Mouse (Mus musculus): ENCODE measurements at regions not wholly inside any gene's neighbourhood (a gene's known extent, or its start where the extent isn't known, plus 50 kb on each side); places are given as distances from the start of the nearest gene placed in this dataset.

- ChIA-PET POLR2A (no interaction called here), CTCF (no interaction called here)
- no peak for DNase-seq (ENCODE audit: low read depth, low spot score)
- peaks cover 12% of the 10 kb centered on the region for H3K27me3 ChIP-seq
- in situ Hi-C loops (cut with MboI; ENCODE audit: low pct_unique_long_range_greater_than_20kb) = no loop called here
- TF ChIP-seq CTCF (IDR thresholded peaks at IDR 0.05) = no peak
- no peak for ATAC-seq
Measured at GRCm38 (mm10) chr7:37230641-37231347, 532.9 kb downstream of the Tshz3 start.

DNA sequence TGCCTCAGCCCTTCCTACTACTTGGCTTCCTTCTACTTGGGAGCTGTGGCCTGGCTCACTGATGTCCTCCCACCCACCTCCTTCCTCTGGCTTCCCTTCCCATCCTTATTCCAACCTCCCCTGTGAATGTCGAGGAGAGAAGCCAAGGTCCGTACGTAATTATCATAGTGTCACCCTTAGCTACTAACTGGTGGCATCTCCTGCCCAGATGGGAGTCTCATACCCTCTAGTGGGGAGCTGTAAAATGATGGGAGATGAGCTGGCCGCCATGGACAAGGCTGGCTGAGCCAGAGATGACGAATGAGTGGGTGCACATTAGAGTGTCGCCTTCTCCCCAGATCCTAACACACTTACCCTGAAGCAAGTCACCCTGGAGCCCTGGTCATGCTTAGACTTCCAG is 532.6 kb downstream of the Zfp536 start:
- TF ChIP-seq CTCF (IDR thresholded peaks at IDR 0.05) = no peak
- ChIA-PET CTCF (interaction anchor here (1.6 kb wide), 1 partner anchor 9 kb away, joined by 3 read pairs; no protein-coding TSS in a partner anchor), POLR2A (no interaction called here)
- in situ Hi-C loops (cut with MboI; ENCODE audit: low pct_unique_long_range_greater_than_20kb) = no loop called here
- DNase-seq (ENCODE audit: low read depth, low spot score) (no peak), ATAC-seq (no peak)
- H3K27me3 ChIP-seq = peaks cover 4% of the 10 kb centered on the region

DNA sequence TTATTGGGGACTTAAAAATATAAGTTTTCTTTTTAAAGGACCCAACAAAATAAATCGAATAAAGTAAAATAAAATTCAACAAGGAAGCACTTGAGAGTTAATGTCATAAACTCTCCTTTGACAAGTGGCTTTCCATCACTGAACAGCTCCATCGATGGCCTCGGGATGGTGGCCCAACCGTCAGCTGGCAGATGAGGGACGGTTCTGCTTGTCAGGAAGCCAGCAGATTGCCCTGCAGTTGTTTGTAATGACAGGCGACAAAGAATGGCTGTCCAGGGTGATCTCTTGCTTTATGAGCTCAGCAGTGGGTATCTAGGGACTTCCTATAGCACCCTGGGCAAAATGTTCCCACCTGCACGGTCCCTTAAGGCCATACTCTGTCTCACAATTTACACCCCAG is 531.7 kb downstream of the Zfp536 start:
- ChIA-PET CTCF (interaction anchor here (1.6 kb wide), 1 partner anchor 10 kb away, joined by 3 read pairs; no protein-coding TSS in a partner anchor), POLR2A (no interaction called here)
- DNase-seq (ENCODE audit: low read depth, low spot score) = no peak
- TF ChIP-seq CTCF (IDR thresholded peaks at IDR 0.05) = no peak
- in situ Hi-C loops (cut with MboI; ENCODE audit: low pct_unique_long_range_greater_than_20kb) = no loop called here
- no peak for ATAC-seq
- peaks cover 3% of the 10 kb centered on the region for H3K27me3 ChIP-seq

GRCm38 (mm10) chr7:37242476-37242875 is 531.0 kb downstream of the Zfp536 start:
- ChIA-PET CTCF (no interaction called here), POLR2A (no interaction called here)
- H3K27me3 ChIP-seq = peaks cover 3% of the 10 kb centered on the region
- DNase-seq (ENCODE audit: low read depth, low spot score) (no peak), ATAC-seq (no peak)
- in situ Hi-C loops (cut with MboI; ENCODE audit: low pct_unique_long_range_greater_than_20kb) = no loop called here
- no peak for TF ChIP-seq CTCF (IDR thresholded peaks at IDR 0.05)

GRCm38 (mm10) chr7:37246156-37246555 is 527.3 kb downstream of the Zfp536 start:
- in situ Hi-C loops (cut with MboI; ENCODE audit: low pct_unique_long_range_greater_than_20kb) = no loop called here
- CTCF ChIA-PET = no interaction called here
- H3K27me3 ChIP-seq = peaks cover 3% of the 10 kb centered on the region
- no peak for TF ChIP-seq CTCF (IDR thresholded peaks at IDR 0.05)
- no peak for DNase-seq (ENCODE audit: low read depth, low spot score)
- POLR2A ChIA-PET = no interaction called here
- ATAC-seq = no peak

GRCm38 (mm10) chr7:37254431-37254830 is 519.0 kb downstream of the Zfp536 start:
- TF ChIP-seq CTCF (IDR thresholded peaks at IDR 0.05) = no peak
- in situ Hi-C loops (cut with MboI; ENCODE audit: low pct_unique_long_range_greater_than_20kb) = no loop called here
- peaks cover 7% of the 10 kb centered on the region for H3K27me3 ChIP-seq
- no peak for DNase-seq (ENCODE audit: low read depth, low spot score)
- CTCF ChIA-PET = no interaction called here
- no peak for ATAC-seq
- POLR2A ChIA-PET = no interaction called here

GRCm38 (mm10) chr7:37255840-37256239 is 517.6 kb downstream of the Zfp536 start:
- ChIA-PET CTCF (no interaction called here), POLR2A (no interaction called here)
- in situ Hi-C loops (cut with MboI; ENCODE audit: low pct_unique_long_range_greater_than_20kb) = no loop called here

DNA sequence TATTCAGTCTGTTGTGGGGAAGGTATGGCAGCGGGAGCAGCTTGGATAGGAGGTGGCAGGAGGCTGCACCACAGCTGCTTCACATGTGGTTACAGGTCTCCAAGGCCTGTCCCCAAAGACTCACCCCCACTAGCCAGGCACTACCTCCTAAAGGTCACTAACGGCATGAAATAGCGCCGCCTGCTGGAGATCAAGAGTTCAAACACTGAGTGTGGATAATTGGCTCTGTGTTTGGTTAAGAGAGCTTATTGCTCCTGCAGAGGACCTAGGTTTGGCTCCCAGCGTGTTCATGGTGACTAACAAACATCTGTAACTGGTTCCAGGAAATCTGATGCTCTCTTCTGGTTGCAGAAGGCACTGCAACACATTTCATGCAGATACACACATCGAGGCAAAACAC is 514.1 kb downstream of the Zfp536 start:
- ChIA-PET POLR2A (no interaction called here), CTCF (no interaction called here)
- in situ Hi-C loops (cut with MboI; ENCODE audit: low pct_unique_long_range_greater_than_20kb) = no loop called here
- DNase-seq (ENCODE audit: low read depth, low spot score) (no peak), ATAC-seq (no peak)
- TF ChIP-seq CTCF (IDR thresholded peaks at IDR 0.05) = peak; percentile 30
- peaks cover 21% of the 10 kb centered on the region for H3K27me3 ChIP-seq

More at GRCm38 (mm10) chr7:37255840-37256239, 517.6 kb downstream of the Zfp536 start:
- no peak for DNase-seq (ENCODE audit: low read depth, low spot score)
- TF ChIP-seq CTCF (IDR thresholded peaks at IDR 0.05) = no peak
- H3K27me3 ChIP-seq = peaks cover 13% of the 10 kb centered on the region
- no peak for ATAC-seq

- ChIA-PET POLR2A (no interaction called here), CTCF (no interaction called here)
- TF ChIP-seq CTCF (IDR thresholded peaks at IDR 0.05) = no peak
- ATAC-seq (no peak), DNase-seq (ENCODE audit: low read depth, low spot score) (no peak)
- in situ Hi-C loops (cut with MboI; ENCODE audit: low pct_unique_long_range_greater_than_20kb) = no loop called here
- H3K27me3 ChIP-seq = peaks cover 25% of the 10 kb centered on the region
Measured at GRCm38 (mm10) chr7:37262846-37263245, 510.6 kb downstream of the Zfp536 start.

DNA sequence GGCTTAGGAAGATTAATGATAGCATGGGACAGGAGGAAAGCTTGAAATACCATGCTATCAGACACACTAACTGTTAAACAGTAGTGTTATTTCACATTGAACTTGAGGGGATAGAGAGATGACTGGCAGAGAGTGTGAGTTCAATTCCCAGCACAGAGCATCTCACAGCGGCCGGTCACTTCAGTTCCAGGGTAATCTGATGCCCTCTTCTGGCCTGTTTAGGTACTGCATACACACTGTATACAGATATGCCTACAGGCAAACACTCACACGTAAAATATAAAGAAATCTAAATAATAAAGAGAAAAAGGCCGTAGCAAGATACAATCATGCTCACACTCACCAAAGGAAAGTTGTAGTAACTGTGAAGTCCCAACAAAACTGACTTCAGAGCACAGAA is 506.0 kb downstream of the Zfp536 start:
- peak; percentile 47 for TF ChIP-seq CTCF (IDR thresholded peaks at IDR 0.05)
- no peak for ATAC-seq
- ChIA-PET CTCF (no interaction called here), POLR2A (no interaction called here)
- in situ Hi-C loops (cut with MboI; ENCODE audit: low pct_unique_long_range_greater_than_20kb) = no loop called here
- DNase-seq (ENCODE audit: low read depth, low spot score) = no peak
- H3K27me3 ChIP-seq = peaks cover 22% of the 10 kb centered on the region

DNA sequence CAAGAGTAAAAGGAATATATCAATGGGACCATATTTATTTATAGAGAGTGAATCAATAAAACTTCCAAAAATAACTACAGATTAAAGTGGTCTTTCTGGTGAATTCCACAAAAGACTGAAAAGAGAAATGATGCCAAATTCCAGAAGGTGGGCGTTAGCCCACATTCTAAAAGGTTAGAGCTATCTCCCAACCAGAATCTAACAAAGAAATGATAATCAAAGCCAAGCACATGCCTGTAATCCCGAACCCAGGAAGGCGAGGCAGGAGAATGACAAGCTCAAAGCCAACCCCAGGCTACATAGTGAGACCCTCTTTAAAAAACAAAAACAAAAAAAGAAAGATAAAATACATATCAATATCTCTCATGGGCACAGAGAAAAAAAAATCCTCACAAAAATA is 502.6 kb downstream of the Zfp536 start:
- ATAC-seq = no peak
- ChIA-PET POLR2A (no interaction called here), CTCF (interaction anchor here (1.3 kb wide), 1 partner anchor 9 kb away, joined by 4 read pairs; no protein-coding TSS in a partner anchor)
- no peak for TF ChIP-seq CTCF (IDR thresholded peaks at IDR 0.05)
- in situ Hi-C loops (cut with MboI; ENCODE audit: low pct_unique_long_range_greater_than_20kb) = no loop called here
- H3K27me3 ChIP-seq = peaks cover 4% of the 10 kb centered on the region
- no peak for DNase-seq (ENCODE audit: low read depth, low spot score)

GRCm38 (mm10) chr7:37290018-37290417 is 483.4 kb downstream of the Zfp536 start:
- TF ChIP-seq CTCF (IDR thresholded peaks at IDR 0.05) = no peak
- peaks cover 14% of the 10 kb centered on the region for H3K27me3 ChIP-seq
- POLR2A ChIA-PET = no interaction called here
- ATAC-seq (no peak), DNase-seq (ENCODE audit: low read depth, low spot score) (no peak)
- CTCF ChIA-PET = no interaction called here
- in situ Hi-C loops (cut with MboI; ENCODE audit: low pct_unique_long_range_greater_than_20kb) = no loop called here
